Mouse (Mus musculus): ENCODE results near the gene Tyw5.
A peak's percentile ranks its signal among the peaks of the same experiment; 100 is the strongest.

Tyw5 gene

DNA sequence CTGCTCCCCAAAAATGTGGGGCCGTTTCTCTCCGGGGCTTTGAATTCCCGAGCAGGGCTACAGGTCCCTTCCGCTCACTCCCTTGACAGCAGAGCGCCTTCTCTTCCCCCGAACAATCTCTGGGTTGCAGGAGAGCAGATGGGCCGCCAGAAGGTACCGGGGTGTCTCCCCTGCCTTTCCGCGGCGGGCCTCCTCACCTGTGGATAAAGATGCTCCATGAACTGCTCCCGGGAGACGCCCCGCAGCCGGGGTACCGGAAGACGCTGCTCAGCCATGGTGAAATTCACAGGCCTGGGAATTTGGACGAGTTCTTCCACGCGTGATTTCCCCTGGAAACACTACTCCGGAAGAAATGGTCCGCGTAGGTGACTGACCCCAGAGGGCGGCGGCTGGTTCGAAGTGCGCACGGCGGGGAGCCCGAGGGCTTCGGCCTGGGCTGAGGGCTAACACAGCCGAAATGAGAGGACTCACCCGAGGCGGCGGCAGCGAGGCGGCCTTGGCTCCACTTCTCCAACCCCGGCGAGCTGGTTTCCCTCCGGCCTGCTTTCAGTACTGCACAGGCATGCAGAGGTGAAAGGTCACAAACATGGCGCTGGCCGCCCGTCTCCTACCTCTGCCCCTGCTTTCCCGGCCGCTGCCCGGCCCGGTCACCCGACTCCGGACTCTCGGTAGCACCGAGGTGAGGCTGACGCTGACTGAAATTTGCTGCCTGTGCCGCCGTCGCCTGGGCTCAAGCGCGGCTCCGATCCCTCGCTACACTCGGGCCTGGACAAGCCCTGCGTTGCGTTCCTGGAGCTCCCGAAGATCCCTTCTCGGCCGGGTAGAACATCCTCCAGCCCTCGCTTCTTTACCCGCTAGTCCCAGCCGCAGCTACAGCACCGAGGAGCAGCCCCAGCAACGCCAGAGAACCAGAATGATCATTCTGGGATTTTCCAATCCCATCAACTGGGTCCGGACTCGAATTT is at the start of gene Tyw5, which contains the start of gene Maip1:
Gene Tyw5 (minus strand): TSS at position 915 of the 965 bp plus-strand sequence.
Gene Maip1 (plus strand): TSS at position 142 of the 965 bp plus-strand sequence.
- peak; percentile 88 to 89 for DNase-seq (ENCODE audit: low spot score in 2 of 2)

DNA sequence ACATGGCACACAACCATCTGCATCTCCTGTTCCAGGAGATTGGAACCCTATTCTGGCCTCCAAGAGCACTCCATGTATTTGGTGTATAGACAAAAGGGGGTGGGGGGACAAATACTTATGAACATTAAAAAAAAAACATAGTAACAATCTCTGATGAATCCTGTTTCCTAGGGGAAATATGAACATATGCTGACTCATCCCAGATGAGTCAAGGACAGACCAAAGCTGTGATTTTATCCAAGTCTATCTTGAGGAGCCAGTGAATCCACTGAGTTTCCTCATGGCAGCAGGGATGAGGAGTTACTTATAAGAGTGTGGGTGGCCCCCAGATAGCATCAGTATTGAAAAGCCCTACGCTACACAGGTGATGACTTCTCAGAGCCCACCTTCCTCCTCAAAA is 43.3 kb upstream of the Tyw5 start:
- DNase-seq (ENCODE audit: low spot score in 2 of 2) = no peak

- DNase-seq (ENCODE audit: low spot score in 2 of 2) = no peak
These were observed 38.8 kb upstream of the Tyw5 start for GRCm38 (mm10) chr1:57445679-57446078.

GRCm38 (mm10) chr1:57440771-57441170 is 33.9 kb upstream of the Tyw5 start:
- DNase-seq (ENCODE audit: low spot score in 2 of 2) = no peak

GRCm38 (mm10) chr1:57439026-57439425 is 32.1 kb upstream of the Tyw5 start:
- DNase-seq (ENCODE audit: low spot score in 2 of 2) = no peak

DNA sequence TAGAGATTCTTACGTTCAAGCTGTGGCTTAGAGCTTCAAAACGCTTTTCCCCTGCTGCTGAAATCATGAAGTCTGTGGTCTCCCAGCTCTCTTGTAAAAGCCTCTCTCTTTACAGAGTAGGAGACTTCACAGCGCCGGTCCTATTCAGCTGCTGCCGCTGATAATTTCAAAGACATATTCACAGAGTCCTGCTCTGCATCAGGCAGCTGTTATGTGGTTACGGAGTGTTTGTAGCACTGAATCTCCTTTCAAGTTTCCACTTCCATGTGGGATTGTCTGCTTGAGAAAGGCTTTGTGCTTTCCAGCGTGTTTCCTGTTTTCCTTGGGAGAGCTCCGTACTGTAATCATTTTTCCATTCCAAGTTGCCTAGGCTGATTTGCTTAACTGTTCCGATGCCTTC is 30.1 kb upstream of the Tyw5 start:
- peak in 1 of 2 experiments; percentile 43 for DNase-seq (ENCODE audit: low spot score in 2 of 2)

DNA sequence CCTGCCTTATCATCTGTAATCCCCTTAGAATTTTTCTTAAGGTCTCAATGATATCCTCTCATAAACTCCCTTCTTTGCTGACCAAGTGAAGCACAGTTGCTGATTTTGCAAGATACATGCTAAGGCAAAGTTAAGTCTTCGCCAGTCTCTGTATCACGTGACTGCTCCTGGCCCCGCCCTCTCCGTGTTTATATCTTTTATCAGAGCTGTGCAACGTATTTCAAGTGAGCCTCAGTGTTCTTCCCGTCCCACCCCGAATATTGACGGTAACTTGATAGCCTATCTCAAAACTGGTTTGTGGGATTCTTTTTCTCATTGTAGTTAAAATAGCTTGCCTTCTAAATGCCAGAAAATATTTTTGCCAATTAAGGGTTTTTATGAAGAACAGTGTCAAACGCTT is 29.5 kb upstream of the Tyw5 start:
- no peak for DNase-seq (ENCODE audit: low spot score in 2 of 2)

DNA sequence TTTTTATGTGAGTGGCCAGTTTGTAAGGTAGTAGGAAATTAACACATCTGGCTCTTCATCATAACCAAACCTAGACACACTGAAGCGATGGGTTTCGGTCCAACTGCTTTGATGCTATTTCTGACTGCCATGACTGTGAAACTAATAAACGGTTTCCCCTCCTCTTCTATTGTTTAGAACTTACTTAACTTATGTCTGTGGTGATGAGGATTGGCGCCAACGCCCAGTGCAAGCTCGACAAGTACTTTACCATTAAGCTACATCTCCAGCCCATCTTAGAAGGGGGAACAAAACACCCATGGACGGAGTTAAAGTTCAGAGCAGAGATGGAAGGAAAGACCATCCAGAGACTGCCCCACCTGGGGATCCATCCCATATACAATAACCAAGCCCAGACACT is 26.2 kb upstream of the Tyw5 start:
- DNase-seq (ENCODE audit: low spot score in 2 of 2) = no peak

DNA sequence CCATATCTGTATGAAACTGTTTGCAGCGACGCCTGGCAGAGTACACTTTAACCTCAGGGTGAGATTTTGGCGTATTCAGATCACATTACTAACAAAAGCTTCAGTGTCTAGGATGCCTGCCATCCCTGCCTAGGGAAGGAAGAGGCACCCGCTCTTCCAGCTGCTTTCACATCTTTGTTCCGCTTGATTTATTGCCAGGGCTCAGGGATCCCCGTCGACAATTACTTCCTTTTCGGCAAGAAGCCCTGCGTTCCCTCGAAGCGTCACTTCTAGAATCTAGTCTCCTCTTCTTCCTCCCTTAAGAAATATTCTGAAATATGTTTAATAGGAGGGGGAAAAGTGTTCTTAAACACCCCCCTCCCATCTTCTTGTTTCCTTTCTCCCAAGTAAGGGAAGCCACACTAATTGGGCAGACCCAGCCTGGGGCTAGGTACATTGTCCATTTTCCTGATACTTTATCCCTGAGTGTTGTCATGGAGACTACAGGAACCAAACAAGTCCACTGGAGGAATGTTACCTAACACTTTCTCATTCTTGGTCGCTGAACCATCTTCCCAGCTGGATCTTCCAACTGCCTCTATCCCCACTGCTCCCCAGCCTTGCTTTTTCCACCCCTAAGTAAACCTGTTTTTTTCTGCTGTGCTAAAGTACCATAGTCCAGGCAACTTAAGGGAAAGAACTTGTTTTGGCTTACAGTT is 23.0 kb upstream of the Tyw5 start:
- DNase-seq (ENCODE audit: low spot score in 2 of 2) = peak; percentile 52 to 57

DNA sequence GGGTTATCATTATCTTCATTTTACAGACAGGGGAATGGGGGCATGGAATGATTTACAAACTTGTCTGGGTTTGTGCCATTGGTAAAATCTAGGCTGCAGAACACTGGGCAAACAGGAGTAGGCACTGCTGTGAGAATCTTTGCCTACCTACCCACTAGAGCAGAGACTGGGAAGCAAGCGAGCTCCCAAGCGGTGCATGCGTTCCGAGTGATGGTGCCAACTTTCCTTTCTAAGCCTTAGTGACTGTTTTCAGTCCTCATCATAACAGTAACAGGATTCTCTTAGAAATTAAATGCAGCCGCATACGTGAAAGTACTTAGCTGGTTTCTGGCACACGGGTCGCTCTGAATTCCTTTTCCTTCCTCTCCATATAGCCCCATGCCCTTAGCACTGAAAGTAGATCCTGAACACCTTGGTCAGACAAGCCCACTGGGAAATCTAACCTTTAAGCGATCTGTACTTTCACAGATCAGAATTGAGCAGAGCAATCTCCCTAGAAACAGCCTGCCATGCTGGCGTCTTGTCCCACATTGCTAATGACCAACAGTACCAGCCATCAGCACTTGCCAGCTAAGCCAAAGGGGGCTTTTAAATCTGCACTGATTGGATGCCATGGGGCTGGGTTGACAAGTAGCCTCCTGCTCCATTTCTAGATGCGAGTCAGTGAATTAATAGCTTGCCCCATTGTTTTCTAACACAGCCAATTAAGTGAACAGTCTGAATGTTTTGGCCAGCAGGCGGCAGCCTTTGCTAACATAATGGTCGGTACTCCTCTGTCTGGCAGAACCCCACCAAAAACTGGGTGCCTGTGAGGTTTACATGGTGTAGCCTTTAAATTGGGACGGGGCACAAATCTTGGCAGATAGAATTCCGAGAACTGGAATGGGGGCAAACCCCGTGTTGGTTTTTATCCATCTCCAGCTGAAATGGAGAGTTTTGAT is 21.7 kb upstream of the Tyw5 start:
- DNase-seq (ENCODE audit: low spot score in 2 of 2) = peak; percentile 91 to 94

GRCm38 (mm10) chr1:57423696-57424095 is 16.8 kb upstream of the Tyw5 start:
- peak; percentile 40 to 62 for DNase-seq (ENCODE audit: low spot score in 2 of 2)

DNA sequence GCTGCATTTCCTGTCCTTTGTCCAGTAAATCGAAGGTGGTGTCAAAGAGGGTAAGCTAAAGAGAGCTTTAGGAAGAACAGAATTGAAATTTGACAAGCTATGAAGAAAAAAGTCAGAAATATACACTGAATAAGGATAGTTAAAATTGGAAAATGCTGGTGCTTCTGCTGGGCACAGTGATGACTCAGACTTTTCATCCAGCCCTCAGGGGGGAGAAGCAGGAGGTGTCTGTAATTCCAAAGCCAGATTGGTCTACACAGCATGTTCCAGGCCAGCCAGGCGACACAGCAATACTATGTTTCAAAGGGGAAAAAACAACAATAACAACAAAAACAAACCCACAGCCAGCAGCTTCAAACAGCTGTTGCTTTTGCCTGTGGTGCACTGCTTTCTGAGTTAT is 6.5 kb upstream of the Tyw5 start:
- no peak for DNase-seq (ENCODE audit: low spot score in 2 of 2)

- no peak for DNase-seq (ENCODE audit: low spot score in 2 of 2)
These were observed 2.1 kb upstream of the Tyw5 start for GRCm38 (mm10) chr1:57408994-57409393.

DNA sequence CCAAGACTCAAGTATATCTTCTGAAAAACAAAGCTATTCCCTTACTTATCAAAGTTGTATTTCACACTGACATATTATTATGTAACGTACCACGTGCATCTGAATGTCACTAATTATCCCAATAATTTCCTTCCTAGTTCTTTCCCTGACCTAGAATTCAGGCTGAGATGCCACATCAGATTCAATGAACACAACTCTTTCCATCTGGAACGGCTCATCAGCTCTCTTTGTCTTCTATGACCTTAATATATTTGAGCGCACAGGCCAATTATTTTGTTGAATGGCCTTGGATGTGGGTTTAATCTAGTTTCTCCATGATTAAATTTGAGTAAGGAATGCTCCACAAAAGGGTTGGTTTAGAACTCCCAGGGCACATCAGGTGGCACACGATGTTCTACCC is 4.8 kb downstream of the Tyw5 start:
- no peak for DNase-seq (ENCODE audit: low spot score in 2 of 2)

GRCm38 (mm10) chr1:57400877-57401276 is 6.0 kb downstream of the Tyw5 start:
- no peak for DNase-seq (ENCODE audit: low spot score in 2 of 2)

- DNase-seq (ENCODE audit: low spot score in 2 of 2) = no peak
These were observed 6.6 kb downstream of the Tyw5 start for GRCm38 (mm10) chr1:57400321-57400720.

- peak; percentile 51 to 72 for DNase-seq (ENCODE audit: low spot score in 2 of 2)
These were observed 12.8 kb downstream of the Tyw5 start for GRCm38 (mm10) chr1:57394051-57394450.

DNA sequence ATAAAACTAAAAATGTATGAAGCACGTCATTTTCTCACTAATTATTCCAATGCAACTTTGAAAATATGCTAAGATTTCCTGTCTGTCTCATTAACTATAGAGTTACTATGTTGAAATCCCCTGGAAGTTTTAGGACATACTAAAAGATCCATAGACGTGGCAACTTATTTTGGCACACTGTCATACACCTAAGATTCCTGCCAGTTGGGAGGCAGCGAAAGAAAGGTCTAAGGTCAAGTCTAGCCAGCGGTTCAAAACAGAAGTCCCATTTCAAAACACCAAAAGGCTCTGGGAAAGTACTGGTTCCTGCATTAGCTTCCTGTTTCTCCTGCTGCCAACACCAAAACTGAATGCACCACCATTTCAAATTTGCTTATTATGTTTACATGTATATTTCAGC is 14.5 kb downstream of the Tyw5 start:
- no peak for DNase-seq (ENCODE audit: low spot score in 2 of 2)

GRCm38 (mm10) chr1:57390993-57391790 is 15.7 kb downstream of the Tyw5 start:
- no peak for DNase-seq (ENCODE audit: low spot score in 2 of 2)

DNA sequence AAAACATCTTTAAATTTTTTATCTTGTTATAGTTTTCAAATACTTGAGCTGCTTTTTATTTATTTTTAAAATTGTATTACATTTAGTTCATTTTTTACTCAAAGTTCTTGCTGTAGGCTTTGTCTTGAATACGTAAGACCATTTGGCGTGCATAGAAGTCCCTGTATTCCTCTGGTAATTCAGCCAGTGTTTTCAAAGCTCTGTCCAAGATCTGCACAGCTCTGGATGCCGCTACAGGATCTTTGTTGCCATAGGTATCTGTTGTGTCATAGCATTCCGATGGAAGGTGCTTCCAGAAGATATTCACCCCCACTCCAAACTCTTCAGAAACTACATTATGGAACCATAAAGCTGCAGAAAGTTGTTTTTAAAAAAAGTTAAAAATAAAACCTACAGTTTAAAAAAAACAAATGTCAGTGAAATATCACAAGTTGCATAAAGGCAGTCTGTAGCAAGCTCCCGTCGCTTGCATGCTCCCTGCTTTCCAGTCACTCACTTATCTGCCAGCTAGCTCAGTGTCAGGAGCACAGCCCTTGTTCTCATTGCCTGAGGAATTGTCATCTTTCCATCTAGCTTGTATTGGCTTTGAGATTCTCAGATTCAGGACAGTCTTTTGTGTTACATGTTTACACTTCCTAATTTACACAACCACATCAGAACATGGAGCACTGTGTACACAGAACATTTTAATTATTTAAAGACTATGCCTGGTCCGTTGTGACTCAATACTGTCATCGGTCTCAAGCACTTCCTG is 18.3 kb downstream of the Tyw5 start:
- no peak for DNase-seq (ENCODE audit: low spot score in 2 of 2)

Measured in right cerebral cortex, postnatal 10 days (tissue).